Mouse (Mus musculus) small intestine, adult 10 weeks (tissue): ENCODE data around the gene Fth1. TPM values are rescaled to one million over a fixed set of nuclear protein-coding genes. Genes with fewer than 3 reads are reported as not detected.

Experiments
- polyA plus RNA-seq: library from polyadenylated mRNA; stranded (reverse); fragments of 350-450 nt; fragmentation: Illumina TruSeq; extraction: RNeasy Lipid Tissue Mini Kit (QIAGEN cat#74804); gene quantifications from one replicate; pipeline ENCODE4 v1.2.3, GENCODE M21; 2014; ENCODE audit warnings: low replicate concordance

Fth1 gene
- 4,177 TPM for polyA plus RNA-seq

DNA sequence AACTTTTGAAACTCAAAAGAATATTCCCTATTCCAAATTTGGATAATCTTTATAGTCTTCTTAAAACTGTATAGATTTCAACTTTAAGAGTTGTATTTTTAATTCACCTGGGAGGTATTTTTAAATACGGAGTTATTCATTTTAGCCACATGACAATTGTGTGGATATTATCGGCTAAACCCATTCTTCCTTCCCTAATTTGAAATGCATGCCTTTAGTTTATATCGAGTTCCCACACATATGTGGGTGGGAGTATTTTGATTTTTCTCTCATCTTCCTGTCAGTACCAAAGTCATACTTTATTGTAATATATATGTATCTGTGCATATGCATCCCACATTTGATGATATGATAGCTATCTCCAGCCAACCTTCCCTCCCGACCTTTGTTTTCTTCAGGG is at the start of gene Fth1:
Gene Fth1 (plus strand): TSS at position 341 of the 400 bp plus-strand sequence.

DNA sequence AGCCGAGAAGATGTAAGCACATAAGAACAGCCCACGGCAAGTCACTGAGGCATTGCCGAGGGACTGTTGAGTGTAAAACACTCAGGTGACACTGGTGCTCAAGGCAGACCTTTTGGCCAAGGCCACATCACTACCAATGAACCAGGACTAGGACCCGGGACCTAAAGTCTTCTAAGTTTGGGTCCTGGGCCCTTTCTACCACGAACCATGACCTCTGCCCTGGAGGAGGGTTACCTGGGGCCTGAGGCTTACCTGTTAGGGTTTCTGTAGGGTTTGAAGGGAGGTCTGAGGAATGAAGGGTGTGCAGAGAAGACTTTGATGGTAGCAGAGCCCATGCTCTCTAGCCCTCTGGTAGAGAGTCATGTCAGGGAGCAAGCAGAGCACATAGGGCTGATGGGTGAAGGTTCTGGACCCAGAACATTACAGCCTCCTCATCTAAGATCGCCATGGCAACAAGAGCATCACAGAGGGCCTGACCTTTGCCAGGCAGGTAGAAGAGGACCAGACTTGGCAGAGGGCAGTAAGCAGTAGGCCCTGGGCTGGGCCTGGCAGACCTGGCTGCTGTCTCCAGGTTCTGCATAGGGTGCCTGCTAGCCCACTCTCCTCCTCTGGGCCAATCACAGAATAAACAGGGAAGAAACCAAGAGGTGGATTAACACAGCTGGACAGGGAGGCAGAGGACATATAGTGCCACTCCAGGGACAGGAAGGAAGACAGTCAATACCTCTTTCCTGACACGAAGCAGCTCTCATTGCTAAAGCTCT is 21.0 kb downstream of the Fth1 start, which contains the start of the genes Best1 and Rab3il1:
Gene Best1 (minus strand): TSS at position 428 of the 764 bp plus-strand sequence.
Gene Rab3il1 (plus strand): TSS at position 464 of the 764 bp plus-strand sequence.

Other genes with a start within 250 kb of the Fth1 start
- not detected for gene Scgb2a2, start 133.0 kb upstream of the Fth1 start, polyA plus RNA-seq
- 3.5 TPM for gene Incenp, start 81.0 kb upstream of the Fth1 start, polyA plus RNA-seq
- gene Best1, start 21.0 kb downstream of the Fth1 start, polyA plus RNA-seq, result not detected
- 0.41 TPM for gene Rab3il1, start 21.1 kb downstream of the Fth1 start, polyA plus RNA-seq
- 3.3 TPM for gene Fads3, start 61.0 kb downstream of the Fth1 start, polyA plus RNA-seq
- 4.8 TPM for gene Fads2, start 121.1 kb downstream of the Fth1 start, polyA plus RNA-seq
- 23.1 TPM for gene Fads1, start 202.3 kb downstream of the Fth1 start, polyA plus RNA-seq
- 12.3 TPM for gene Tmem258, start 223.4 kb downstream of the Fth1 start, polyA plus RNA-seq
- 2.0 TPM for gene Fen1, start 223.6 kb downstream of the Fth1 start, polyA plus RNA-seq